Mouse (Mus musculus) CH12.LX (cell line): ENCODE measurements at regions not wholly inside any gene's neighbourhood (a gene's known extent, or its start where the extent isn't known, plus 50 kb on each side); places are given as distances from the start of the nearest gene placed in this dataset.

Experiments
- DNase-seq: peaks from one replicate; pipeline ENCODE4 v3.0.0-alpha.2; 2013; ENCODE audit errors: extremely low read depth
- H3K27ac ChIP-seq: 2 replicates; pipeline ENCODE4 v1.5.1; 2012; ENCODE audit warnings: low read depth, mild to moderate bottlenecking, control low read depth, moderate library complexity; ENCODE audit not compliant: insufficient read depth
- H3K27me3 ChIP-seq: replicated peaks from 2 replicates; pipeline ENCODE3; 2012; ENCODE audit warnings: inconsistent platforms
- H3K36me3 ChIP-seq, 2 experiments: replicated peaks in 1 of 2; 2 replicates each; pipeline versions ENCODE3 to v1.6.1; 2012; ENCODE audit warnings: inconsistent platforms in 1 of 2, low read length in 1 of 2, mild to moderate bottlenecking in 1 of 2, mixed read lengths in 1 of 2, moderate library complexity in 1 of 2; ENCODE audit not compliant: control insufficient read depth in 1 of 2, insufficient read depth in 1 of 2
- H3K4me1 ChIP-seq, 2 experiments: 2 replicates each; pipeline ENCODE4 v1.6.1; 2012; ENCODE audit warnings: inconsistent platforms in 1 of 2, moderate library complexity in 1 of 2; ENCODE audit not compliant: insufficient read depth in 2 of 2, control insufficient read depth in 1 of 2
- H3K4me2 ChIP-seq: 2 replicates; pipeline ENCODE4 v1.6.1; 2012; ENCODE audit warnings: low read depth, mild to moderate bottlenecking, control low read depth; ENCODE audit not compliant: poor library complexity, insufficient read depth, severe bottlenecking
- H3K4me3 ChIP-seq, 3 experiments: fragments of 150-350 bp in 1 of 3; sonication (generic) in 1 of 3; replicated peaks in 1 of 3; 2 replicates each; pipeline versions ENCODE3 to v1.5.1; 2011 to 2012; ENCODE audit warnings: low read depth in 2 of 3, low read length in 2 of 3, mild to moderate bottlenecking in 2 of 3, moderate library complexity in 2 of 3, control low read depth in 1 of 3, improper control_type of control experiment in 1 of 3, inconsistent platforms in 1 of 3, mixed read lengths in 1 of 3; ENCODE audit not compliant: poor library complexity in 1 of 3
- H3K79me2 ChIP-seq: replicated peaks from 2 replicates; pipeline ENCODE4 v1.6.1; 2012; ENCODE audit warnings: mild to moderate bottlenecking, moderate library complexity; ENCODE audit not compliant: control insufficient read depth, poor library complexity, insufficient read depth, severe bottlenecking; ENCODE audit errors: extremely low read depth
- H3K9ac ChIP-seq: 2 replicates; pipeline ENCODE4 v1.6.1; 2012; ENCODE audit warnings: low read depth, mild to moderate bottlenecking, control low read depth, moderate library complexity; ENCODE audit not compliant: insufficient read depth
- H3K9me3 ChIP-seq: replicated peaks from 2 replicates; pipeline ENCODE3; 2012; ENCODE audit warnings: low read length, inconsistent platforms, mixed read lengths
- CHD2 ChIP-seq: IDR thresholded peaks from 2 replicates; pipeline ENCODE4 v1.6.1; 2011; ENCODE audit warnings: low read length, improper control_type of control experiment
- E2F4 ChIP-seq: IDR thresholded peaks from 2 replicates; pipeline ENCODE4 v1.6.1; 2011; ENCODE audit warnings: low read depth, low read length, improper control_type of control experiment; ENCODE audit not compliant: insufficient replicate concordance
- ELF1 ChIP-seq: IDR thresholded peaks from 2 replicates; pipeline ENCODE4 v1.6.1; 2014; ENCODE audit warnings: low read depth, mild to moderate bottlenecking, inconsistent platforms, low read length, improper control_type of control experiment
- ETS1 ChIP-seq: conservative IDR thresholded peaks from 2 replicates; pipeline ENCODE4 v1.6.1; 2012; ENCODE audit warnings: low read depth, mild to moderate bottlenecking, inconsistent platforms, low read length, improper control_type of control experiment, moderate library complexity
- IRF4 ChIP-seq: IDR thresholded peaks from 2 replicates; pipeline ENCODE4 v1.6.1; 2014; ENCODE audit warnings: low read depth, mild to moderate bottlenecking, inconsistent platforms, low read length, improper control_type of control experiment
- JUND ChIP-seq: conservative IDR thresholded peaks from 2 replicates; pipeline ENCODE4 v1.6.1; 2011; ENCODE audit warnings: low read depth, low read length, improper control_type of control experiment
- KAT2A ChIP-seq: IDR thresholded peaks from 2 replicates; pipeline ENCODE4 v1.6.1; 2012; ENCODE audit warnings: low read length, improper control_type of control experiment, inconsistent platforms; ENCODE audit not compliant: insufficient replicate concordance
- MAZ ChIP-seq: IDR thresholded peaks from 2 replicates; pipeline ENCODE4 v1.6.1; 2012; ENCODE audit warnings: low read depth, mild to moderate bottlenecking, inconsistent platforms, low read length, improper control_type of control experiment, moderate library complexity
- MEF2A ChIP-seq: IDR thresholded peaks from 2 replicates; pipeline ENCODE4 v1.6.1; 2014; ENCODE audit warnings: low read depth, mild to moderate bottlenecking, inconsistent platforms, low read length, improper control_type of control experiment, borderline replicate concordance
- MXI1 ChIP-seq: IDR thresholded peaks from 2 replicates; pipeline ENCODE4 v1.6.1; 2011; ENCODE audit warnings: mild to moderate bottlenecking, low read depth, low read length, improper control_type of control experiment
- MYC ChIP-seq: IDR thresholded peaks from 2 replicates; pipeline ENCODE4 v1.6.1; 2011; ENCODE audit warnings: low read depth, mild to moderate bottlenecking, improper control_type of control experiment, low read length
- NRF1 ChIP-seq: IDR thresholded peaks from 2 replicates; pipeline ENCODE4 v1.6.1; 2014; ENCODE audit warnings: low read depth, mild to moderate bottlenecking, inconsistent platforms, low read length, improper control_type of control experiment, moderate library complexity
- POLR2A ChIP-seq: IDR thresholded peaks from 2 replicates; pipeline ENCODE4 v1.6.1; 2011; ENCODE audit warnings: low read depth, mild to moderate bottlenecking, improper control_type of control experiment, low read length
- POLR2AphosphoS2 ChIP-seq: IDR thresholded peaks from 2 replicates; pipeline ENCODE4 v1.6.1; 2011; ENCODE audit warnings: low read depth, low read length, improper control_type of control experiment
- SIN3A ChIP-seq: IDR thresholded peaks from 2 replicates; pipeline ENCODE4 v1.6.1; 2012; ENCODE audit warnings: low read length, improper control_type of control experiment, inconsistent platforms
- SMC3 ChIP-seq: IDR thresholded peaks from 2 replicates; pipeline ENCODE4 v1.6.1; 2011; ENCODE audit warnings: low read depth, low read length, improper control_type of control experiment
- TBP ChIP-seq: conservative IDR thresholded peaks from 2 replicates; pipeline ENCODE4 v1.6.1; 2011; ENCODE audit warnings: low read depth, low read length, improper control_type of control experiment
- UBTF ChIP-seq: IDR thresholded peaks from 2 replicates; pipeline ENCODE4 v1.6.1; 2012; ENCODE audit warnings: low read depth, mild to moderate bottlenecking, inconsistent platforms, low read length, improper control_type of control experiment, moderate library complexity
- USF1 ChIP-seq: IDR thresholded peaks from 2 replicates; pipeline ENCODE4 v1.6.1; 2014; ENCODE audit warnings: low read depth, mild to moderate bottlenecking, inconsistent platforms, low read length, improper control_type of control experiment
- USF2 ChIP-seq: conservative IDR thresholded peaks from 2 replicates; pipeline ENCODE4 v1.6.1; 2011; ENCODE audit warnings: low read depth, low read length, improper control_type of control experiment
- ZKSCAN1 ChIP-seq: IDR thresholded peaks from 2 replicates; pipeline ENCODE4 v1.6.1; 2012; ENCODE audit warnings: low read depth, inconsistent platforms, low read length, improper control_type of control experiment, borderline replicate concordance
- dilution Hi-C: fragments of 300-500 bp; cut with MboI; formaldehyde crosslinking; loops from 2 replicates; pipeline ENCODE4 v1.14.3; 2020; ENCODE audit warnings: low sequenced_read_pairs; ENCODE audit not compliant: extremely low pct_unique_long_range_greater_than_20kb, extremely low pct_ligation_motif_present
- in situ Hi-C: fragments of 300-500 bp; cut with MboI; formaldehyde crosslinking; loops from 3 replicates; pipeline ENCODE4 v1.14.3; 2019; ENCODE audit warnings: low sequenced_read_pairs, low pct_ligation_motif_present, low pct_unique_long_range_greater_than_20kb, mixed read lengths

DNA sequence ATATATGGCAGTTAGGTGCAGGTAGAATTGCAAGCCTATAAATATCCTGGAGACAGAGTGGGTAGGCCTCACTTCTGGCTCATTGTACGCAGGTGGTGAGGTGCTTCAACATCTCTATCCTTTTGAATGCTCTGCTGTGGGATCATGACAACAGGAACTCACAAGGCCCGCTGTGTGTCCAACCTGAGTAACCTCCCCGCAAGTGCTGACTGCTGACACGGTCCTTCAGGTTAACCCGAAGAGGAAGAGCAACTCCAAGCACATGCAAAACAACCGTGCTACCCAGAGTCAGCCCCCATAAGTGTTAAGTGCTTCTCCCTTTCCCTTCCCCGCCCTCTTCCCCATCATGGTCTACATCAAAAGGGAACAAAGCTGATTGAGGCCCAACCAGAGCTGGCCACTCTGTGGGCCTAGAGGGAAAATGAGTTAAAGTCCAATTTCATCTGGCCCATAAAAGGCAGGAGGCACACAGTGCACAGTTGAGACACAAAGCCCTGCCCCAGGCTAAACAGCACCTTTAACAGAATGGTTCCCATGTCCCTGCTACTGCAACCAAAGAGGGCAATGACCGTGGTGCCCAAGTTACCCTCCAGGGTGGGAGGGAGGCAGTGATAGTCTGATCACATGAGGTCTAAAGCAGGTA, 253.0 kb downstream of the Bcl11b start:
- no peaks in the 10 kb centered on the region for H3K4me1 ChIP-seq
- no peak overlapping the region for H3K27ac ChIP-seq
- H3K9me3 ChIP-seq = peaks cover 88% of the 10 kb centered on the region
- no peak overlapping the region for H3K4me3 ChIP-seq
- no peak overlapping the region for H3K4me2 ChIP-seq
- in situ Hi-C loops = no loop called here
- no peak for DNase-seq
- H3K79me2 ChIP-seq = no peaks in the 10 kb centered on the region
- no peaks in the 10 kb centered on the region for H3K27me3 ChIP-seq
- dilution Hi-C loops = no loop called here
- TF ChIP-seq ELF1 (no peak), USF1 (no peak), MYC (no peak), SIN3A (no peak), ZKSCAN1 (no peak), UBTF (no peak), POLR2AphosphoS2 (no peak), SMC3 (no peak), KAT2A (no peak)
- H3K9ac ChIP-seq = no peak overlapping the region
- no peaks in the 10 kb centered on the region for H3K36me3 ChIP-seq

DNA sequence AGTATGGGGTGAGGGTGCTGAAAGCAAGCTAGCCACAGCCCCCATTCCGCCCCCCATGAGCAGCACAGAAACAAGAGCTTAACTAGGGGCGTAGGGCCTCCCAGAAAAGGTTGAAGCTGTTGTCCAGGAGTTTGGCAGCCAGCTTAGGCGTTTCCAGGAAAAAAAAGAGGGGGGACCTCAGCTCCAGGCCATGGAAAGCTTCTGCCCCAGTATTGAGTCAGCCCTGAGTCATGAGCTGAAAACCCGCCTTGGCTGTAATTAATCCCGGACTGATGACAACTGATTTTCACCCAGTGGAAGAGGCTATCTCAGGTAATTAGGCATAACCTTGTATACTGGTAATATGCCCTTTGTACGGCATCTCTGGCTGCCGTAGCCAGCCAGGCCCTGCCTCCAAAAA, 251.3 kb downstream of the Bcl11b start:
- no peaks in the 10 kb centered on the region for H3K36me3 ChIP-seq
- H3K27me3 ChIP-seq = no peaks in the 10 kb centered on the region
- no peak overlapping the region for H3K27ac ChIP-seq
- H3K79me2 ChIP-seq = no peaks in the 10 kb centered on the region
- no peak overlapping the region for H3K4me3 ChIP-seq
- H3K4me2 ChIP-seq = no peak overlapping the region
- DNase-seq = no peak
- peaks cover 92% of the 10 kb centered on the region for H3K9me3 ChIP-seq
- no peaks in the 10 kb centered on the region for H3K4me1 ChIP-seq
- in situ Hi-C loops = no loop called here
- no peak for TF ChIP-seq E2F4
- TF ChIP-seq SIN3A = no peak
- TF ChIP-seq MAZ = no peak
- no peak for TF ChIP-seq IRF4
- TF ChIP-seq ELF1 = no peak
- no peak for TF ChIP-seq POLR2A
- no peak for TF ChIP-seq USF2
- TF ChIP-seq JUND = no peak
- no peak for TF ChIP-seq NRF1
- TF ChIP-seq CHD2 = no peak
- TF ChIP-seq ETS1 = no peak
- no peak for TF ChIP-seq UBTF
- TF ChIP-seq MEF2A = no peak
- TF ChIP-seq MXI1 = no peak
- no peak for TF ChIP-seq ZKSCAN1
- no peak for TF ChIP-seq TBP
- H3K9ac ChIP-seq = no peak overlapping the region
- dilution Hi-C loops = no loop called here
